Mouse (Mus musculus) brain, embryonic 14.5 days (tissue): ENCODE data around the gene Cd2.

Experiments
- CTCF ChIP-seq: fragments of 200-500 bp; IDR thresholded peaks from 2 replicates; pipeline ENCODE4 v1.5.1; 2012; ENCODE audit warnings: inconsistent platforms, mild to moderate bottlenecking, moderate library complexity, borderline replicate concordance; ENCODE audit not compliant: insufficient read depth, insufficient read length; ENCODE audit errors: extremely low read depth
- POLR2A ChIP-seq: fragments of 200-500 bp; IDR thresholded peaks from 2 replicates; pipeline ENCODE4 v1.6.1; 2012; ENCODE audit warnings: mild to moderate bottlenecking, inconsistent platforms, borderline replicate concordance; ENCODE audit not compliant: poor library complexity, insufficient read depth, insufficient read length, severe bottlenecking; ENCODE audit errors: extremely low read depth

DNA sequence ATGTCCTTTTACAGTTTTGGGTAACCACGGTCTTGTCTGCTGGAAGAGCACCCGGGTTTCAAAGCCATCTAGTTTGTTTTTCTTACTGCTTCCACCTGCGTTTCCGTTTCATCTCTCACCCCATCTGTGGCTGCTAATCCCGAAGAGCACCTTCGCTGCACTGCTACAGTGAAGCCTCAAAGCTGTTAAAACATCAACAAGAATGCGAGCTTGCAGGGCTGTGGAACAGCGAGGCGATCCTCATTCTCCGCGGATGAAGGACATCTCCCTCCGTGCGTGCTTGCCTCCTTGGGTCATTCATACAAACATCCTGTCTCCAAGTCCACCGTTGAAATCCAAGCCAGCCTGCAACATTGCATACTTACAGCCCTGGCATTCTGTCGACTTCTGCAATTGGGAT, 51.5 kb downstream of the Cd2 start:
- TF ChIP-seq CTCF = no peak
- TF ChIP-seq POLR2A = no peak
